1 mouse cellular context compared by ENCODE assay signal in the genomic region with DNA sequence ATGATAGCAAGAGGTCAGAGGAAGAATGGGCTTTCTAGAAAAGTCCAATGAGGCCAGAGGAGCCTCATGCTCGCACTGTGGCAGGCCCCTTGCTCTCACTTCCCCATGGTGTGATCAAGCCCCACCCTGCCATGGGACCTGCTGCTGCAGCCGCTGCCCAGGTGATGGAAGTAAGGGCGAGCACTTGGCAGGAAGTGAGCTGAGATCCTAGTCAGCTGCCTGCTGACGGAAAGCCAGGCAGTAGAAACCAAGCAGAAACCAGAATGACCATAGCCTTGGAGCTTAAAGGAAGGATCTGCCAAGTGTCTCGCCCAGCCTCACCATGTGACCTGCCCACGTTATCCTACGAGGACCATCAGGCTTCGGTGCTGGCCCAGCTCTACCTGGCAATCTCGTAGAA.
TF ChIP-seq lines count a peak whose summit lies in the region.

No protein-coding gene starts in this region.

TF ChIP-seq in CH12.LX, 34 proteins besides CTCF, POLR2A, EP300 and RAD21 (continued from another document):
- peak; percentile 81 for TF ChIP-seq MYC (IDR thresholded peaks at IDR 0.05; ENCODE audit: low read depth, low read length)
- TF ChIP-seq PAX5 (IDR thresholded peaks at IDR 0.05; ENCODE audit: low read length), result no peak
- TF ChIP-seq CHD1 (IDR thresholded peaks at IDR 0.05; ENCODE audit: low read depth, low read length), result no peak
- TF ChIP-seq RCOR1 (conservative IDR thresholded peaks at IDR 0.05; ENCODE audit: low read depth, low read length), result peak; percentile 93; the same call in 1 of the 2 replicates
- TF ChIP-seq ZMIZ1 (IDR thresholded peaks at IDR 0.05; ENCODE audit: low read depth, low read length), result no peak; the same call in 1 of the 2 replicates
- TF ChIP-seq MAX (IDR thresholded peaks at IDR 0.05; ENCODE audit: low read length), result peak; percentile 95
- TF ChIP-seq MEF2A (IDR thresholded peaks at IDR 0.05; ENCODE audit: borderline replicate concordance, low read depth, low read length), result peak; percentile 60
- TF ChIP-seq CHD2 (IDR thresholded peaks at IDR 0.05; ENCODE audit: low read length), result peak; percentile 67
- 0 out of 2 replicates have a peak, but pooled peaks have one; percentile 19 for TF ChIP-seq MAFK (IDR thresholded peaks at IDR 0.05; ENCODE audit: insufficient replicate concordance, low read length)
- TF ChIP-seq SMC3 (IDR thresholded peaks at IDR 0.05; ENCODE audit: low read depth, low read length), result no peak
TF ChIP-seq in CH12.LX: peak in this region for 20.
